Mouse (Mus musculus) c-Kit-negative CD71-positive TER-119-positive erythroid progenitor cells, embryonic 14.5 days (primary cell): ENCODE measurements around the gene Ank2.

Experiments used
- DNase-seq: peaks from one replicate; pipeline ENCODE4 v3.0.0-alpha.2; 2013; ENCODE audit warnings: low read depth, low spot score

The Ank2 gene

DNA sequence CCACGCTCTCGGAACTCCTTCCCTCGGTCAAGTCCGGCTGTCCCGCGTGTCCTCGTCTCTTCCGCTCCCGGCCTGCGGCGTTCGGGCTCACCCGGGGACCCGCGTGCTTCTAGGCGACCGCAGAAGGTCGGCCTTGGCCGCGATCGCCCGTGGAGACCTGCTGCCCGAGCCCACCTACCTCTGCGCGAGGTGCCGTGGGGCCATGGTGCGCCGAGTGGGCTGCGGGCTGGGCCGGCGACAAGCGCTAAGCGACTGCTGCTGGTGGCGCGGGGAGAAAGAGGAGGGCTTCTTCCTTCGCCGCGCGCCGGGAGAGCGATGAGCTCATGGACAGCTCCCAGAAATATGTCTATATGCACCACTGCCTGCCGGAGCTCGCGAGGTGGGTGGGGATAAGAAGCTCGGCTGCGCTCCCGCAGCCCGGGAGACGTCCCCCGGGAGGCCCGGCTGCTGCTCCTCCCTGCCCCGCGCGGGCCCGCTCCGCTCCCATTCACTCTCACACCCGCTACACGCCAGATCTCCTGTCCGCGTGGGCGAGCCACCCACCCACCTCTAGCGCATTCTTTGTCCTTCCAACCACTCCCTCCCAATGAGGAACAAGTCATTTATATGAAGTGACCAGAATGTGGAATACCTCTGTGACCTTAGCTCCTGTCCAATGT is at the start of gene Ank2:
Gene Ank2 (minus strand): TSS at position 609 of the 659 bp plus-strand sequence.
- DNase-seq: no peak

- no peak for DNase-seq
Observed at GRCm38 (mm10) chr3:127547882-127548281, 48.7 kb upstream of the Ank2 start.

GRCm38 (mm10) chr3:127544610-127545121 is 45.5 kb upstream of the Ank2 start:
- no peak for DNase-seq

- no peak for DNase-seq
Observed at GRCm38 (mm10) chr3:127543976-127544375, 44.8 kb upstream of the Ank2 start.

- no peak for DNase-seq
Observed at GRCm38 (mm10) chr3:127539193-127539592, 40.0 kb upstream of the Ank2 start.

- DNase-seq: no peak
Observed at GRCm38 (mm10) chr3:127530293-127530692, 31.1 kb upstream of the Ank2 start.

GRCm38 (mm10) chr3:127529824-127530223 is 30.7 kb upstream of the Ank2 start:
- DNase-seq: no peak

DNA sequence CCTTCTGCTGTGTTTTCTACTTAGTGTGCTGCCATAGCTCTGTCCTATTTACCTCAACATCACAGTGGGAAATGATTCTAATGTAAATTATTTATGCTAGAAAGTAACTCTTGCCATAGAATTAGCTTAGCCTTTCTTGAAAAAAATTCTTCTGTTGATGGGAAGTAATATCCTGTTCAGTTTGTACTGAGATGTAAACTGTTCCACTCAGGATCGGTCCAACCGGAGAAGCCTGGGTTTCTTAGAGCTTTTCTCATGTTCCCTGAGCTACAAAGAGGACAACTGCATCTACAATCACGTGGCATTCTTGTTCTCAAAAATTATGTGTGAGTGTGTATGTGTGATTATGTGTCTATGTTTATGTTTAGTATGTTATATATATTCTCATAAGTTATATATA is 30.1 kb upstream of the Ank2 start:
- no peak for DNase-seq

GRCm38 (mm10) chr3:127527465-127528034 is 28.4 kb upstream of the Ank2 start:
- DNase-seq: no peak

GRCm38 (mm10) chr3:127525188-127525819 is 26.2 kb upstream of the Ank2 start:
- no peak for DNase-seq

DNA sequence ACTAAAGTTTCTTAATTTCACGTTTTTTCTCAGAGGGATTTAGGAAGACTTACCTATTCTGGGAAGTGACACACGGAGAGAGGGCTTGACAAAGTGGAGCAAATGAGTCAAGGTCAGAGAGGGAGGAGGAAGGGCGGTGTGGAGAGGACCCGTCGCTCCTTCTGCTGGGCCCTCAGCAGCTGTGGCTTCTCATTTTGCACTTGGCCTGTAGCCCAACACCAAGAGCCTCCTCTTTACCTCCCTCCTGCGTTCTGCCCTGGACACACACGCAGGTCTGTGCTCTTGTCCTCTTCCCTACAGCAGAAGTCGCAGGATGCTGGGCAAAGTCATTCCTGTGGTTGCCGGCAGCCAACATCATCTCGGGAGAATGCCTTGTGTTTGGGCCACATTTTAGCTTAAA is 22.0 kb upstream of the Ank2 start:
- no peak for DNase-seq

DNA sequence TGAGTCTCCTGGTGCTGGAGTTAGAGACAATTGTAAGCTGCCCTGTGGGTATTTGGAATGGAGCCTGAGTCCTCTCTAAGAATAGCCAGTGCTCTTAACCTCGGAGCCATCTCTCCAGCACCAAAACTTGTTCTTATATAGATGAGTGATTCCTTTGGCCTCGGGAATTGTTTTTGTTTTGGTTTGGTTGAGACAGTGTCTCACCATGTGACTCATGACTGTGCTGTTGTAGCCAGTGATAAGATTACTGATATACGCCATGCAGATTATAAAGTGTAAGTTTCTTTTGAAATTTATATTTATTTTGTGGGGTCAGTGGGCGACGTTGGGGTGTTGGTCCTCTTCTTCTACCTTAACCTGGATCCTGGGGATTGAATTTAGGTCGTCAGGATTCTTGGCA is 21.1 kb upstream of the Ank2 start:
- DNase-seq: no peak

DNA sequence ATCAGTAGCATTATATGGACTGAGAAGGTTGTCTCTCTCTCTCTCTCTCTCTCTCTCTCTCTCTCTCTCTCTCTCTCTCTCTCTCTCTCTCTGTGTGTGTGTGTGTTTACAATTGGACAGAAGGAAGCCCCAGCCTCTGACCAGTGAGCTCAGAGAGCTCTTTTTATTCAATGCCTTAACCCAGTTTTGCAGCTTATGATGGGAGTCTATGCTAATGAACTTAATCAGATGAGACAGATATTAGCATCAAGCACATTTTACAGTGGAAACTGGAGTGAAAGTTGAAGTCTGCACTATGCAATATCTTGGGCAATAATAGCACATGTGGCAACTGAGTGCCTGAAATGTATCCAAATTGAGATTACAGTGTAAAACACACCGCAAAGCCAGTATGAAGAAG is 16.1 kb upstream of the Ank2 start:
- DNase-seq: no peak

GRCm38 (mm10) chr3:127513699-127514098 is 14.5 kb upstream of the Ank2 start:
- no peak for DNase-seq

- no peak for DNase-seq
Observed at GRCm38 (mm10) chr3:127512794-127513335, 13.7 kb upstream of the Ank2 start.

GRCm38 (mm10) chr3:127511786-127512746 is 12.9 kb upstream of the Ank2 start:
- no peak for DNase-seq

GRCm38 (mm10) chr3:127507878-127508783 is 9.0 kb upstream of the Ank2 start:
- DNase-seq: no peak

- no peak for DNase-seq
Observed at GRCm38 (mm10) chr3:127498197-127498741, 881 bp downstream of the Ank2 start.

DNA sequence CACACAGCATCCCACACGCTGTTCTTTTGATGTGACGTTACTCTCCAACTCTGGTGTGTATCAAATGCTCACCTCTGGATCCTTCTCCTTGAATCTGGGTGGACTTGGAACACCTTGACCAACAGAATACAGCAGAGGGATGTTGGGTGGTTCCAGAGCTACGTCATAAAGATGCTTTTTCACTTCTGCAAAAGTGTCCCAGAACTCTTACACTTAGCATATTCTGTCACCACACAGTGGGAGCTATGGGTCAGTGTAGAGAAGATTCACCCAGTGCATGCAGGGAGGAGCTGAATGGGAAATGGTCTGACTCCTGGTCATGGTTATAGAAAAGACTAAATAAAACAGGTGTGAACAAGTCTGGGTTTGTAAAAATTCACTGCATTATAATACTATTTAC is 6.5 kb downstream of the Ank2 start:
- no peak for DNase-seq

GRCm38 (mm10) chr3:127487302-127487701 is 11.8 kb downstream of the Ank2 start:
- no peak for DNase-seq
